Mouse (Mus musculus): Measurements from ENCODE around the gene Tmem178. TPM values are rescaled to one million over a fixed set of nuclear protein-coding genes. Genes with fewer than 3 reads are reported as not detected.
A peak's percentile ranks its signal among the peaks of the same experiment; 100 is the strongest.

Gene Tmem178
- polyA plus RNA-seq (2015; fragmentation: Nextera tagmentation; extraction: Ambion mirVana), result 2.7 and 2.8 TPM in 2 replicates

- H3K4me1 ChIP-seq, result peaks cover 4% of the 10 kb centered on the region; the same call in 1 of the 2 replicates
- peak within 1 kb of the TSS; percentile 54 for H3K4me3 ChIP-seq (replicated peaks)
- no peak within 1 kb of the TSS for H3K27ac ChIP-seq (replicated peaks)
- WGBS, result under 1% methylated on average over 77 of the region's 84 CpGs
- 0 out of 2 replicates have a peak within 1 kb of the TSS, but pooled peaks have one; percentile 3 for H3K9ac ChIP-seq
- no peaks in the 10 kb centered on the region for H3K36me3 ChIP-seq
- ATAC-seq (ENCODE audit: insufficient number of reproducible peaks, low FRiP score, low TSS enrichment, low read depth), result peak; percentile 54
- H3K27me3 ChIP-seq, result peaks cover 30% of the 10 kb centered on the region
- H3K4me2 ChIP-seq (replicated peaks), result peak within 1 kb of the TSS; percentile 99
- H3K9me3 ChIP-seq (replicated peaks), result no peaks in the 10 kb centered on the region
Measured at GRCm38 (mm10) chr17:80944530-80945198, at the start of gene Tmem178. Tmem178 (plus strand) TSS chr17:80944632.

DNA sequence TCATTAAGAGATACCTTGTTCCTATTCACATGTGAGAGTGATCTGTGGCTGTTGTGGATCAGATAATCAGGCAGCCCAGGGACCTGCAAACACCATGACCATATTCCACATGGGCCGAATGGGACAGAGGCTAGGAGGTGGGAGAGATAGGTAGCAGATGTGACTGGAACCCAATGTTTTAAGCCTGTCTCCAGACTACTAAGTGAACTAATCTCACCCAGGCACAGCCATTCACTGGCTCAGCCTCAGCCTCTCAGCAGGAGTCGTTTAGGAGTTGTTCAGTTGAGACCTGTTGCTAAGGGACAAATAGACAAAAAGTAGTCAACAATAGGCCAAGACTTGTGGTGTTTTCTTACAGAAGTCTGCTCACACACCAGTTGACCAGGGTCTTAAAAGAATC lies 48.0 kb upstream of the Tmem178 start:
- H3K27ac ChIP-seq (replicated peaks), result no peak overlapping the region
- H3K4me2 ChIP-seq (replicated peaks), result no peak overlapping the region
- ATAC-seq (ENCODE audit: insufficient number of reproducible peaks, low FRiP score, low TSS enrichment, low read depth), result no peak
- H3K27me3 ChIP-seq, result no peaks in the 10 kb centered on the region
- no peak overlapping the region for H3K4me3 ChIP-seq (replicated peaks)
- no peak overlapping the region for H3K9ac ChIP-seq
- H3K9me3 ChIP-seq (replicated peaks), result no peaks in the 10 kb centered on the region
- 51% methylated on average over 2 of the region's 2 CpGs for WGBS
- H3K4me1 ChIP-seq, result peaks cover 14% of the 10 kb centered on the region
- H3K36me3 ChIP-seq, result no peaks in the 10 kb centered on the region

DNA sequence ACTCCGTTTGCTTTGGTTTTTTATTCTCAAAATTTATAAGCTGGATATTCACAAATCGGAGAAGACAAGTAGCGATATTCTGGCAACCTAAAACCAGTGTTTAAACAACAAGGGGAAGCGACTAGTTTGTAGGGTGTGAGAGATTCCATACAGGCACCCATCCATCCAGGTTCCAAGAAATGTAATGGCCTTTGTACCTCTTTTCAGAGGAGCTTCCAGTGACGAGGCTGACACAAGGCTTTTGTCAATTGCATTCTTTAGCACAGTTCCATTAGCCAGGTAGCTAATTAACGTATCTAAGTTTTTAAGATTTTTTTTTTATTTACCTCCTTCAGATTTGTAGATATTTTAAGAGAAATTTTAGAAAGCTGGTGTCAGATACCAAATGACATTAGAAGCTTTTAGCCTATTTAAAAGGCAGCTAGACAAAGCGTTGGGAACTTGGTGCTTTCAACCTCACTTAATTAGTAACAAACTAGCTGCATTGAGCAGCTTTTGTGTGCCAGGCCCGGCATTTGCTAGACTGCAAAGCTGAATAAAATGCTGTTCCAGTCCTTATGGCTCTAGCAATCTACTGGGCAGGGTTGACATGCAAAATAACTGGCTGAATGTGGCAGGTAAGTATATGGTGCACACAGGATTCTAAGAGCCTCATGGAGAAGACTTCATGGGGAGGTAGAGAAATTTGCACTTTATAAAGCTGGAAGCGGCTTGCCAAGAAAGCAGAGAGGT lies 46.6 kb upstream of the Tmem178 start:
- no peak overlapping the region for H3K27ac ChIP-seq (replicated peaks)
- H3K36me3 ChIP-seq, result no peaks in the 10 kb centered on the region
- H3K4me2 ChIP-seq (replicated peaks), result no peak overlapping the region
- 75% methylated on average over 9 of the region's 9 CpGs for WGBS
- no peaks in the 10 kb centered on the region for H3K27me3 ChIP-seq
- H3K4me3 ChIP-seq (replicated peaks), result no peak overlapping the region
- peaks cover 10% of the 10 kb centered on the region for H3K4me1 ChIP-seq
- no peak for ATAC-seq (ENCODE audit: insufficient number of reproducible peaks, low FRiP score, low TSS enrichment, low read depth)
- H3K9me3 ChIP-seq (replicated peaks), result no peaks in the 10 kb centered on the region
- no peak overlapping the region for H3K9ac ChIP-seq

GRCm38 (mm10) chr17:80899513-80900199 lies 44.8 kb upstream of the Tmem178 start:
- Histone ChIP-seq H3K9ac (no peak overlapping the region), H3K27ac (replicated peaks) (peak overlapping the region; percentile 44), H3K4me1 (peaks cover 10% of the 10 kb centered on the region), H3K4me2 (replicated peaks) (no peak overlapping the region), H3K36me3 (no peaks in the 10 kb centered on the region), H3K9me3 (replicated peaks) (no peaks in the 10 kb centered on the region), H3K27me3 (no peaks in the 10 kb centered on the region), H3K4me3 (replicated peaks) (no peak overlapping the region)
- ATAC-seq (ENCODE audit: insufficient number of reproducible peaks, low FRiP score, low TSS enrichment, low read depth), result no peak
- WGBS, result 31% methylated on average over 9 of the region's 9 CpGs

GRCm38 (mm10) chr17:80900200-80900520 lies 44.3 kb upstream of the Tmem178 start:
- Histone ChIP-seq H3K36me3 (no peaks in the 10 kb centered on the region), H3K9ac (no peak overlapping the region), H3K4me1 (peaks cover 10% of the 10 kb centered on the region), H3K4me2 (replicated peaks) (no peak overlapping the region), H3K4me3 (replicated peaks) (no peak overlapping the region), H3K27ac (replicated peaks) (peak overlapping the region; percentile 44), H3K9me3 (replicated peaks) (no peaks in the 10 kb centered on the region), H3K27me3 (no peaks in the 10 kb centered on the region)
- WGBS, result 73% methylated on average over 2 of the region's 2 CpGs
- ATAC-seq (ENCODE audit: insufficient number of reproducible peaks, low FRiP score, low TSS enrichment, low read depth), result no peak

DNA sequence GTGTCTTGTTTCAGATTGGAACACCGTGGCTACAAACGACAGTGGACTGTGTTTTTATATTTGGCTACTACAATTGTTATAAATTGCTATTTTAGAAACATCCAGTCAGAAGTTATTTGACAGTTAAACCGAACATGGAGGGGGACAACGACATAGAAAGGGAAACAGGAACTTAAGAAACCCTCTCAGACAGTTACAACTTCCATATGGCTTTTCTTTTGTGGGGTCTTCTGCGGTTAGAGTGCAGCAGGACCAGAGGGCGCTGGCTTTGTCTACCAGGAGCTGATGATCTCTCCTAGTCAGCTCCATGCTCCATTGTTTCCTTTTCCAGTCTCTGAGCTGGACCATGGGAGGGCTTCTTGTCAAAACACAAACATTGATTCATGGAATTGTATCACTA lies 42.5 kb upstream of the Tmem178 start:
- no peaks in the 10 kb centered on the region for H3K9me3 ChIP-seq (replicated peaks)
- WGBS, result 69% methylated on average over 6 of the region's 6 CpGs
- no peak overlapping the region for H3K4me3 ChIP-seq (replicated peaks)
- no peak for ATAC-seq (ENCODE audit: insufficient number of reproducible peaks, low FRiP score, low TSS enrichment, low read depth)
- H3K27ac ChIP-seq (replicated peaks), result no peak overlapping the region
- H3K4me1 ChIP-seq, result peaks cover 10% of the 10 kb centered on the region
- H3K36me3 ChIP-seq, result no peaks in the 10 kb centered on the region
- no peak overlapping the region for H3K4me2 ChIP-seq (replicated peaks)
- no peaks in the 10 kb centered on the region for H3K27me3 ChIP-seq
- no peak overlapping the region for H3K9ac ChIP-seq

GRCm38 (mm10) chr17:80903121-80903875 lies 41.1 kb upstream of the Tmem178 start:
- Histone ChIP-seq H3K4me2 (replicated peaks) (no peak overlapping the region), H3K27ac (replicated peaks) (no peak overlapping the region), H3K9ac (no peak overlapping the region), H3K4me3 (replicated peaks) (no peak overlapping the region), H3K9me3 (replicated peaks) (no peaks in the 10 kb centered on the region), H3K4me1 (peaks cover 10% of the 10 kb centered on the region), H3K27me3 (no peaks in the 10 kb centered on the region), H3K36me3 (no peaks in the 10 kb centered on the region)
- ATAC-seq (ENCODE audit: insufficient number of reproducible peaks, low FRiP score, low TSS enrichment, low read depth), result no peak
- WGBS, result 66% methylated on average over 11 of the region's 11 CpGs

DNA sequence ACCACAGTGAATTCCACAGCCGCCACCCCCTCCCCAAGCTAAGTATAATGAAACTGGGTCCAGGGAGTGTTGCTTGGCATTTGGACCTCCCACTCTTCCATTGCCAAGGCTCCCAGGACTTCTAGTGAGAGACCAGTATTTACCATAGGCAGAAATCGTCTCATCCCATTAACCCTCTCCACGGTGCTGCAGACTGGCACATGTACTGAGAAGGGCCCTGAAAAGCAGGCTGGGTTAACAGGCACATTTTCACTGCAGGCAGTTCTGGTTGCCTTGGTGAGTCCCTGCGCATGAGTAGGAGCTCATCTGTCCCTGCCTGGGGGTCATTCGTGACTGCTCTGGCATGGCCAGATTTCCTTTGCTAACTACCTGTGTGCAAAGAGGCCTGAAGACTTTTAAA lies 40.4 kb upstream of the Tmem178 start:
- H3K4me2 ChIP-seq (replicated peaks), result no peak overlapping the region
- H3K27me3 ChIP-seq, result no peaks in the 10 kb centered on the region
- no peak overlapping the region for H3K9ac ChIP-seq
- no peaks in the 10 kb centered on the region for H3K36me3 ChIP-seq
- no peak for ATAC-seq (ENCODE audit: insufficient number of reproducible peaks, low FRiP score, low TSS enrichment, low read depth)
- no peak overlapping the region for H3K4me3 ChIP-seq (replicated peaks)
- no peaks in the 10 kb centered on the region for H3K9me3 ChIP-seq (replicated peaks)
- WGBS, result 64% methylated on average over 5 of the region's 5 CpGs
- H3K4me1 ChIP-seq, result peaks cover 10% of the 10 kb centered on the region
- H3K27ac ChIP-seq (replicated peaks), result no peak overlapping the region

- no peaks in the 10 kb centered on the region for H3K4me1 ChIP-seq
- no peaks in the 10 kb centered on the region for H3K9me3 ChIP-seq (replicated peaks)
- no peaks in the 10 kb centered on the region for H3K36me3 ChIP-seq
- no peaks in the 10 kb centered on the region for H3K27me3 ChIP-seq
- ATAC-seq (ENCODE audit: insufficient number of reproducible peaks, low FRiP score, low TSS enrichment, low read depth), result no peak
- WGBS, result 91% methylated on average over 2 of the region's 2 CpGs
- H3K27ac ChIP-seq (replicated peaks), result no peak overlapping the region
- no peak overlapping the region for H3K9ac ChIP-seq
- H3K4me2 ChIP-seq (replicated peaks), result no peak overlapping the region
- no peak overlapping the region for H3K4me3 ChIP-seq (replicated peaks)
Measured at GRCm38 (mm10) chr17:80915666-80916065, 28.8 kb upstream of the Tmem178 start.

DNA sequence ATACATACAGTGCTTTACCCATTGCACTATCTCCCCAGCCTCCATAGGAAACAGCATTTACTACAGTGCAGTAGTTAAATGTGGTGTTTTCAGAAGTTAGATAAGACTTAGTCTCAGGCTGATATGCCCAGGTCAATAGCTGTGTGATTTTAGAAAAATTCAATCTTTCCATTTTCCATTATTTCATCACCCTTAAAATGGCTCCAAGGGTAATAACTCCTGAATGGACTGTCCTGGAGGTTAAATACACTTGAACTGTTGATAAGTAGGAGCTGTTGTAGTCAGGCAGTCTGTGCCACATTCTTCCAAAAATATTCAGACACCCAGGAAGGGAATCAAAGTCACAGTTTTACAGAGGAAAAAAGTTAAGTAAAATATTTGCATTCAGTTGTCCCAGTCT lies 25.2 kb upstream of the Tmem178 start:
- H3K4me1 ChIP-seq, result peaks cover 5% of the 10 kb centered on the region
- no peak overlapping the region for H3K27ac ChIP-seq (replicated peaks)
- ATAC-seq (ENCODE audit: insufficient number of reproducible peaks, low FRiP score, low TSS enrichment, low read depth), result no peak
- H3K9me3 ChIP-seq (replicated peaks), result no peaks in the 10 kb centered on the region
- no peak overlapping the region for H3K4me3 ChIP-seq (replicated peaks)
- H3K36me3 ChIP-seq, result no peaks in the 10 kb centered on the region
- no peaks in the 10 kb centered on the region for H3K27me3 ChIP-seq
- no peak overlapping the region for H3K4me2 ChIP-seq (replicated peaks)
- no peak overlapping the region for H3K9ac ChIP-seq

Measured in embryonic facial prominence, embryonic 15.5 days (tissue).